Mouse (Mus musculus) skeletal muscle tissue, adult 2 months (tissue): ENCODE measurements around the gene Olfr601.
"Not testable (repeated sequence)": the region's sequence is repeated elsewhere in the genome, so short reads cannot be mapped to it uniquely, and the experiment has no call there.

ENCODE experiments used
- DNase-seq: peaks from one replicate; pipeline ENCODE4 v3.0.0-alpha.2; 2012; ENCODE audit warnings: low read depth, low spot score

The Olfr601 gene

GRCm38 (mm10) chr7:103362555-103362954, at the start of gene Olfr601:
TSS of gene Olfr601 (minus strand) at chr7:103362655.
- DNase-seq = no peak

- DNase-seq = not testable (repeated sequence)
Observed at GRCm38 (mm10) chr7:103406521-103407055, 44.1 kb upstream of the Olfr601 start.

- no peak for DNase-seq
Observed at GRCm38 (mm10) chr7:103398981-103399380, 36.5 kb upstream of the Olfr601 start.

GRCm38 (mm10) chr7:103397758-103398157, 35.3 kb upstream of the Olfr601 start:
- no peak for DNase-seq

GRCm38 (mm10) chr7:103386077-103386476, 23.6 kb upstream of the Olfr601 start, which contains the start of gene Olfr603:
TSS of gene Olfr603 (minus strand) at chr7:103386177.
- DNase-seq = no peak

- no peak for DNase-seq
Observed at GRCm38 (mm10) chr7:103349569-103349968, 12.9 kb downstream of the Olfr601 start, which contains the start of gene Olfr600. TSS of gene Olfr600 (minus strand) at chr7:103349669.

GRCm38 (mm10) chr7:103335617-103336016, 26.8 kb downstream of the Olfr601 start, which contains the start of gene Olfr599:
TSS of gene Olfr599 (plus strand) at chr7:103335917.
- no peak for DNase-seq

GRCm38 (mm10) chr7:103323268-103323667, 39.2 kb downstream of the Olfr601 start, which contains the start of gene Olfr598:
TSS of gene Olfr598 (plus strand) at chr7:103323568.
- DNase-seq = no peak

GRCm38 (mm10) chr7:103316015-103316414, 46.4 kb downstream of the Olfr601 start, which contains the start of gene Olfr597:
TSS of gene Olfr597 (plus strand) at chr7:103316315.
- DNase-seq = not testable (repeated sequence)
